Mouse (Mus musculus): ENCODE measurements around the gene Brms1.
"Not testable (repeated sequence)": the region's sequence is repeated elsewhere in the genome, so short reads cannot be mapped to it uniquely, and the experiment has no call there.

Brms1 gene

GRCm38 (mm10) chr19:5067040-5067799 is 26.1 kb downstream of the Brms1 start:
- DNase-seq = no peak

- DNase-seq = no peak
Measured at GRCm38 (mm10) chr19:5067867-5068569, 26.9 kb downstream of the Brms1 start, which contains the start of gene Cd248. Cd248 (plus strand) TSS chr19:5068078.

- peak; percentile 31 for DNase-seq
Measured at GRCm38 (mm10) chr19:5068570-5069234, 27.5 kb downstream of the Brms1 start.

GRCm38 (mm10) chr19:5069486-5069885 is 28.3 kb downstream of the Brms1 start:
- no peak for DNase-seq

GRCm38 (mm10) chr19:5069978-5070377 is 28.8 kb downstream of the Brms1 start:
- no peak for DNase-seq

- no peak for DNase-seq
Measured at GRCm38 (mm10) chr19:5071077-5071476, 29.9 kb downstream of the Brms1 start.

- DNase-seq = peak; percentile 41
Measured at GRCm38 (mm10) chr19:5071545-5072369, 30.6 kb downstream of the Brms1 start.

GRCm38 (mm10) chr19:5072389-5073019 is 31.4 kb downstream of the Brms1 start:
- no peak for DNase-seq

- DNase-seq = no peak
Measured at GRCm38 (mm10) chr19:5073028-5073427, 31.9 kb downstream of the Brms1 start.

GRCm38 (mm10) chr19:5073518-5073917 is 32.4 kb downstream of the Brms1 start:
- no peak for DNase-seq

- no peak for DNase-seq
Measured at GRCm38 (mm10) chr19:5079279-5079678, 38.1 kb downstream of the Brms1 start.

- DNase-seq = no peak
Measured at GRCm38 (mm10) chr19:5082005-5082404, 40.9 kb downstream of the Brms1 start.

GRCm38 (mm10) chr19:5082596-5082995 is 41.4 kb downstream of the Brms1 start:
- no peak for DNase-seq

- no peak for DNase-seq
Measured at GRCm38 (mm10) chr19:5083961-5084833, 43.0 kb downstream of the Brms1 start.

GRCm38 (mm10) chr19:5084834-5085144 is 43.6 kb downstream of the Brms1 start:
- DNase-seq = no peak

- peak; percentile 71 for DNase-seq
Measured at GRCm38 (mm10) chr19:5085145-5085863, 44.1 kb downstream of the Brms1 start, which contains the start of gene Tmem151a. Tmem151a (minus strand) TSS chr19:5085531.

GRCm38 (mm10) chr19:5086533-5086932 is 45.4 kb downstream of the Brms1 start:
- DNase-seq = not testable (repeated sequence)

GRCm38 (mm10) chr19:5087884-5088728 is 47.0 kb downstream of the Brms1 start, which contains the start of gene Yif1a:
Yif1a (plus strand) TSS chr19:5088538.
- peak; percentile 92 for DNase-seq

GRCm38 (mm10) chr19:5089324-5089723 is 48.2 kb downstream of the Brms1 start:
- DNase-seq = peak; percentile 35

GRCm38 (mm10) chr19:5092083-5092482 is 50.9 kb downstream of the Brms1 start:
- no peak for DNase-seq
